Mouse (Mus musculus) embryonic facial prominence, embryonic 12.5 days (tissue): ENCODE results near the gene Ankrd34a. TPM values are rescaled to one million over a fixed set of nuclear protein-coding genes. Genes with fewer than 3 reads are reported as not detected.
A peak's percentile ranks its signal among the peaks of the same experiment; 100 is the strongest.

Experiments used
- ATAC-seq: fragments of 200-750 bp; cut with Nextera tagmentation; 2 replicates; pipeline ENCODE4 v1.8.0; 2017; ENCODE audit not compliant: insufficient number of reproducible peaks, insufficient read depth, low FRiP score, low TSS enrichment
- H3K27ac ChIP-seq: fragments of 300-500 bp; sonication (generic); 2 replicates; pipeline ENCODE4 v1.5.1; 2016; ENCODE audit warnings: mild to moderate bottlenecking
- H3K27me3 ChIP-seq: fragments of 300-500 bp; sonication (generic); 2 replicates; pipeline ENCODE4 v1.6.1; 2016; ENCODE audit warnings: mild to moderate bottlenecking, moderate library complexity
- H3K36me3 ChIP-seq: fragments of 300-500 bp; sonication (generic); 2 replicates; pipeline ENCODE4 v1.6.1; 2016; ENCODE audit warnings: mild to moderate bottlenecking
- H3K4me1 ChIP-seq: fragments of 300-500 bp; sonication (generic); 2 replicates; pipeline ENCODE4 v1.6.1; 2016
- H3K4me2 ChIP-seq: fragments of 300-500 bp; sonication (generic); replicated peaks from 2 replicates; pipeline ENCODE4 v1.6.1; 2016; ENCODE audit warnings: mild to moderate bottlenecking, moderate library complexity
- H3K4me3 ChIP-seq: fragments of 300-500 bp; sonication (generic); 2 replicates; pipeline ENCODE4 v1.5.1; 2016; ENCODE audit warnings: mild to moderate bottlenecking
- H3K9ac ChIP-seq: fragments of 300-500 bp; sonication (generic); 2 replicates; pipeline ENCODE4 v1.6.1; 2016; ENCODE audit warnings: mild to moderate bottlenecking, moderate library complexity
- H3K9me3 ChIP-seq: fragments of 300-500 bp; sonication (generic); 2 replicates; pipeline ENCODE4 v1.6.1; 2016; ENCODE audit warnings: mild to moderate bottlenecking, moderate library complexity
- WGBS: fragments of 180-500 bp; shearing (Covaris S2); methylation state at CpG from one replicate; pipeline ENCODE4 v1.1.7; 2016; 5-methylcytosine and 5-hydroxymethylcytosine counted together
- polyA plus RNA-seq: library from polyadenylated mRNA; unstranded; fragments of >200 nt; fragmentation: Nextera tagmentation; extraction: Ambion mirVana; gene quantifications from 2 replicates; pipeline ENCODE4 v1.2.1, GENCODE M21; 2016

The Ankrd34a gene
- polyA plus RNA-seq = 2.1 and 2.3 TPM in 2 replicates

- Histone ChIP-seq H3K4me1 (peaks cover 47% of the 10 kb centered on the region), H3K36me3 (no peaks in the 10 kb centered on the region), H3K9ac (peak within 1 kb of the TSS; percentile 63), H3K4me3 (peak within 1 kb of the TSS; percentile 47), H3K9me3 (no peaks in the 10 kb centered on the region), H3K27ac (peak within 1 kb of the TSS; percentile 64; the same call in 1 of the 2 replicates), H3K27me3 (peaks cover 17% of the 10 kb centered on the region), H3K4me2 (peak within 1 kb of the TSS; percentile 96)
- ATAC-seq = no peak
- under 1% methylated on average over 23 of the region's 23 CpGs for WGBS
Observed at GRCm38 (mm10) chr3:96596228-96596707, at the start of gene Ankrd34a. Gene Ankrd34a (plus strand): TSS chr3:96596636.

- Histone ChIP-seq H3K27ac (no peak overlapping the region), H3K4me3 (no peak overlapping the region), H3K9me3 (no peaks in the 10 kb centered on the region), H3K27me3 (no peaks in the 10 kb centered on the region), H3K4me2 (0 out of 2 replicates have a peak overlapping the region, but pooled peaks have one; percentile 10), H3K9ac (no peak overlapping the region), H3K4me1 (no peaks in the 10 kb centered on the region), H3K36me3 (no peaks in the 10 kb centered on the region)
- WGBS = 46% methylated on average over 4 of the region's 4 CpGs
- ATAC-seq = no peak
Observed at GRCm38 (mm10) chr3:96546880-96547279, 49.6 kb upstream of the Ankrd34a start.

GRCm38 (mm10) chr3:96547389-96547960 is 49.0 kb upstream of the Ankrd34a start:
- H3K4me1 ChIP-seq = no peaks in the 10 kb centered on the region
- peak overlapping the region; percentile 35 for H3K4me2 ChIP-seq
- 8% methylated on average over 14 of the region's 14 CpGs for WGBS
- H3K9ac ChIP-seq = no peak overlapping the region
- no peaks in the 10 kb centered on the region for H3K27me3 ChIP-seq
- no peak overlapping the region for H3K4me3 ChIP-seq
- no peaks in the 10 kb centered on the region for H3K36me3 ChIP-seq
- no peaks in the 10 kb centered on the region for H3K9me3 ChIP-seq
- ATAC-seq = no peak
- H3K27ac ChIP-seq = no peak overlapping the region

DNA sequence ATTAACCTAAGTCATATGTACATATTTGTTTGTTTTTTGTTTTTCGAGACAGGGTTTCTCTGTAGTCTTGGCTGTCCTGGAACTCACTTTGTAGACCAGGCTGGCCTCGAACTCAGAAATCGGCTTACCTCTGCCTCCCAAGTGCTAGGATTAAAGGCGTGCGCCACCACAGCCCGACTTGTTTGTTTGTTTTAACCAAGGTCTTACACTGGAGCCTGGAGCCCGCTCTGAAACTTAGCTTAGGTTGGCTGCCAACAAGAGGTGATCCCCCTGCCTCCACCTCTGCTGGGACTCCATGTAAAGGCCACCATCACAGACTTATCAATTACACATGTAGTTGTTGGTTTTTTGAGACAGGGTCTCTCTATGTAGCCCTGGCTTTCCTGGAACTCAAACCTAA is 47.6 kb upstream of the Ankrd34a start:
- Histone ChIP-seq H3K4me1 (no peaks in the 10 kb centered on the region), H3K27ac (no peak overlapping the region), H3K9ac (no peak overlapping the region), H3K36me3 (no peaks in the 10 kb centered on the region), H3K4me2 (no peak overlapping the region), H3K9me3 (no peaks in the 10 kb centered on the region), H3K27me3 (no peaks in the 10 kb centered on the region), H3K4me3 (no peak overlapping the region)
- no peak for ATAC-seq
- WGBS = 78% methylated on average over 7 of the region's 7 CpGs

GRCm38 (mm10) chr3:96549346-96549745 is 47.1 kb upstream of the Ankrd34a start:
- H3K27ac ChIP-seq = no peak overlapping the region
- H3K4me1 ChIP-seq = no peaks in the 10 kb centered on the region
- 76% methylated on average over 5 of the region's 5 CpGs for WGBS
- no peaks in the 10 kb centered on the region for H3K36me3 ChIP-seq
- no peak overlapping the region for H3K4me2 ChIP-seq
- H3K27me3 ChIP-seq = no peaks in the 10 kb centered on the region
- H3K9me3 ChIP-seq = no peaks in the 10 kb centered on the region
- ATAC-seq = no peak
- H3K9ac ChIP-seq = no peak overlapping the region
- H3K4me3 ChIP-seq = no peak overlapping the region

- Histone ChIP-seq H3K36me3 (no peaks in the 10 kb centered on the region), H3K4me1 (peaks cover 11% of the 10 kb centered on the region; the same call in 1 of the 2 replicates), H3K27me3 (no peaks in the 10 kb centered on the region), H3K9ac (no peak overlapping the region), H3K9me3 (no peaks in the 10 kb centered on the region), H3K4me2 (no peak overlapping the region), H3K27ac (0 out of 2 replicates have a peak overlapping the region, but pooled peaks have one; percentile 7), H3K4me3 (no peak overlapping the region)
- no peak for ATAC-seq
- 12% methylated on average over 8 of the region's 8 CpGs for WGBS
Observed at GRCm38 (mm10) chr3:96551203-96551602, 45.2 kb upstream of the Ankrd34a start.

- no peak for ATAC-seq
- Histone ChIP-seq H3K9me3 (no peaks in the 10 kb centered on the region), H3K4me2 (no peak overlapping the region), H3K4me1 (peaks cover 18% of the 10 kb centered on the region; the same call in 1 of the 2 replicates), H3K4me3 (no peak overlapping the region), H3K27ac (no peak overlapping the region), H3K36me3 (no peaks in the 10 kb centered on the region), H3K9ac (no peak overlapping the region), H3K27me3 (no peaks in the 10 kb centered on the region)
- 79% methylated on average over 7 of the region's 7 CpGs for WGBS
Observed at GRCm38 (mm10) chr3:96551890-96552289, 44.5 kb upstream of the Ankrd34a start.

DNA sequence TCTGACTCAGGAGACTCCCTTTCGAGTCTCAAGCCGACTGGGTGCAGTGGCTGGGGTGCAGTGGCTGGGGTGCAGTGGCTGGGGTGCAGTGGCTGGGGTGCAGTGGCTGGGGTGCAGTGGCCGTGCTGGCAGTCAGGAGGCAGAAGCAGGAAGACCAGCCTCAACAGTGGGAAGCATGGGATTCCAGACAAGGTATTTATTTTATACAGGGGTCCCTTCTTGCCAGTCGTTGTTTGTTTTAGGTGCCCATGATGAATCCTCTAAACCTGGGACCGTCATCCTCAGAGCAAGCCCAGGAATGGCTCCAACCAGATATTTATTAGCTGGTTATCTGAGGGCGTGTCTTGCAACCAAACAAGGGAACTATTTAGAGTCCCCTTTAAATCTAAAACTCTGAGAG is 42.8 kb upstream of the Ankrd34a start:
- no peak overlapping the region for H3K27ac ChIP-seq
- 87% methylated on average over 6 of the region's 6 CpGs for WGBS
- no peaks in the 10 kb centered on the region for H3K9me3 ChIP-seq
- no peaks in the 10 kb centered on the region for H3K27me3 ChIP-seq
- no peak overlapping the region for H3K4me3 ChIP-seq
- H3K4me1 ChIP-seq = peaks cover 20% of the 10 kb centered on the region; the same call in 1 of the 2 replicates
- no peak overlapping the region for H3K9ac ChIP-seq
- no peaks in the 10 kb centered on the region for H3K36me3 ChIP-seq
- ATAC-seq = no peak
- no peak overlapping the region for H3K4me2 ChIP-seq

GRCm38 (mm10) chr3:96554251-96554650 is 42.2 kb upstream of the Ankrd34a start:
- WGBS = 74% methylated on average over 6 of the region's 6 CpGs
- Histone ChIP-seq H3K4me3 (no peak overlapping the region), H3K36me3 (no peaks in the 10 kb centered on the region), H3K27me3 (no peaks in the 10 kb centered on the region), H3K4me1 (peaks cover 24% of the 10 kb centered on the region), H3K9me3 (no peaks in the 10 kb centered on the region), H3K27ac (no peak overlapping the region), H3K9ac (no peak overlapping the region), H3K4me2 (no peak overlapping the region)
- ATAC-seq = no peak

GRCm38 (mm10) chr3:96555041-96555596 is 41.3 kb upstream of the Ankrd34a start:
- WGBS = 43% methylated on average over 12 of the region's 12 CpGs

GRCm38 (mm10) chr3:96555999-96556614 is 40.3 kb upstream of the Ankrd34a start:
- peak overlapping the region; percentile 61; the same call in 1 of the 2 replicates for H3K27ac ChIP-seq
- H3K27me3 ChIP-seq = no peaks in the 10 kb centered on the region
- peak overlapping the region; percentile 79 for H3K4me2 ChIP-seq
- H3K9me3 ChIP-seq = no peaks in the 10 kb centered on the region
- H3K9ac ChIP-seq = no peak overlapping the region
- peaks cover 17% of the 10 kb centered on the region for H3K36me3 ChIP-seq
- peak overlapping the region; percentile 79; the same call in 1 of the 2 replicates for H3K4me3 ChIP-seq
- peaks cover 38% of the 10 kb centered on the region for H3K4me1 ChIP-seq
- WGBS = 79% methylated on average over 15 of the region's 15 CpGs
- no peak for ATAC-seq

More at GRCm38 (mm10) chr3:96555041-96555596, 41.3 kb upstream of the Ankrd34a start:
- Histone ChIP-seq H3K4me1 (peaks cover 33% of the 10 kb centered on the region), H3K9me3 (no peaks in the 10 kb centered on the region), H3K27me3 (no peaks in the 10 kb centered on the region), H3K27ac (peak overlapping the region; percentile 61), H3K4me2 (no peak overlapping the region), H3K9ac (peak overlapping the region; percentile 30; the same call in 1 of the 2 replicates), H3K4me3 (no peak overlapping the region), H3K36me3 (peaks cover 7% of the 10 kb centered on the region)
- no peak for ATAC-seq
